In the genomic region with DNA sequence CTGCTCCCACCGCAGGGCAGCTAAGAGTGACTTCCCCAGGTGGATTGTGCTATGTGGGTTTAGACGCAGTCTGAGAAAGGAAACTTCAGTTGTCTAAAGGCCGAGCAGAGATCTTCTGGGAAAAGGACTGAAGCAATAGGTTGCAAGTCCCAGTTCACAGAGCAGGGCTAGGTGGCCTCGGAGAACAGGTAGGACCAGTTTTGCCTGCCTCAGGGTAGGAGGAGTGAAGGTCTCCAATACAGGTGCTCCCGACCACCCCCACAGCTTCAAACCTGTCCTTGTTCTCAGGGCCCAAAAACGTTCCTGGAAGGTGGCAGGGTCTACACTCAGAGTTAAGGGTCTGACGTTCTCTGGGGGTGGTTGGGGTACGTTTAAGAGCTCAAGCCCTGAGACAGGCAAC, we compare ENCODE assay signal across 8 mouse cellular contexts. TPM values are rescaled to one million over a fixed set of nuclear protein-coding genes. Genes with fewer than 3 reads are reported as not detected.
A peak's percentile ranks its signal among the peaks of the same experiment; 100 is the strongest.
DNase-seq lines count a peak whose midpoint lies in the region; ATAC-seq lines count a peak whose summit lies in the region.

A gene (plus strand): TSS at position 343 of the 400 bp plus-strand sequence.

- no peak for DNase-seq in left cerebral cortex, adult 18-20 months (ENCODE audit: low spot score in 2 of 2)
- DNase-seq in left cerebral cortex, adult 11 months (ENCODE audit: low spot score) = no peak
- no peak for DNase-seq in heart, postnatal 14 days
- DNase-seq in large intestine, adult 2 months (ENCODE audit: low read depth, low spot score) = no peak
- peak; percentile 73 for DNase-seq in lung, postnatal 36 days
- DNase-seq in yolk sac, embryonic 10.5 days (ENCODE audit: low spot score) = peak; percentile 24
- no peak for DNase-seq in right cerebral cortex, adult 2 months (ENCODE audit: low spot score in 2 of 2)

- WGBS in large intestine, adult 2 months = 22% methylated on average over 8 of the region's 8 CpGs

- intact Hi-C loops in heart, postnatal 14 days (cut with DNase I) = no loop called here

- no peak for ATAC-seq in erythroid progenitor cell, adult 5-6 weeks (replicated peaks; ENCODE audit: low FRiP score, poor library complexity, severe bottlenecking)

RNA-seq across cellular contexts. Expression of the gene that starts here (rescaled TPM):
- total RNA-seq in left cerebral cortex, adult 18-20 months (2021) = 100 to 1,000 TPM; 222 to 229 TPM
- 58.0 and 78.4 TPM in 2 replicates for total RNA-seq in erythroid progenitor cell, adult 5-6 weeks (2015; ENCODE audit: low replicate concordance)
- total RNA-seq in erythroid progenitor cell, adult 5-6 weeks (2017; ENCODE audit: low replicate concordance) = 45.3 and 70.0 TPM in 2 replicates
- total RNA-seq in heart, postnatal 14 days (2021) = 100 to 1,000 TPM; 105 to 112 TPM
- 187 and 196 TPM in 2 replicates for polyA plus RNA-seq in large intestine, adult 2 months (2012; rRNA removed)

Comparison
In these comparisons a context has a peak if more than half of its experiments do, and no peak if none do; other contexts are left out.
1. DNase-seq: peak in lung, postnatal 36 days (single experiment) and yolk sac, embryonic 10.5 days (single experiment); none in left cerebral cortex, adult 18-20 months (0 of 2), left cerebral cortex, adult 11 months (single experiment), heart, postnatal 14 days (0 of 2), large intestine, adult 2 months (single experiment) and right cerebral cortex, adult 2 months (0 of 2).